Mouse (Mus musculus) T-cell, adult 2 months (primary cell): Measurements from ENCODE around the gene Pigp.

ENCODE experiments used
- DNase-seq: peaks from one replicate; pipeline ENCODE4 v3.0.0; 2022; ENCODE audit warnings: low spot score

Pigp gene

DNA sequence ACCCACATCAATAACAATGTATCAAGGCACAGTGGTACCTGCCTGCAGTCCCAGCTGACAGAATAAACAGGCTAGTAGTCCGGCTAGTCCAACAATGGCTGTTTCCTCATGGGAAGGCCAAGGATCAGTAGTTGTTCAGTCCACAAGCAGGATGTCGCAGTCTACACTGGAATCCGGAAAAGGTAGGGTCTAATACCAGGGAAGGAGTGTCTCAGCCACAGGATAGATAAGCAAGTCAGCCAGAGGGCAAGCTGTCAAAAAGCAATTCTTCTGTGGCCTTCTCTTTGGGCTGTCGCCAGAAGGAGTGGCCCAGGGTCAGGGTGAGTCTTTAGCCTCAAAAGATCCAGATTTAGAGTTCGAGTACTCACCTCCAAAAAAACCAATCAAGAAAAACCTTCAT lies 53.9 kb downstream of the Pigp start:
- no peak for DNase-seq

DNA sequence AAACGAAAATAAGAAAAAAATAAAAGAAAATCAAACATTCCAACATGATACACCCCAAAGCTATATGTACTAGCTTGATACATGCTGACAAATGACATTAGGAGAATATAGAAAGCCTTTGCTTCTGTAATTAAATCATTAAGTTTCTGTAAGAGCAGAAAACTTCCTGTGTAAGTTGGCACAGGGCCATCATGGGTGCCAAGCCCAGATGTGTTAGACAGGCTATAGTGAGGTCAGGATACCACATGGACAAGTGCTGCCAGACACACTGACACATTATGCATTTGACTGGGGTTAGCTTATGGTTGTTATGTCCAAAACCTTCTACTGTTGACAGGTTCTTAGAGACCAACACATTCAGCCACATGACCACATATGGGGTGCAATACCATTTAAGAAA lies 56.4 kb downstream of the Pigp start:
- no peak for DNase-seq

DNA sequence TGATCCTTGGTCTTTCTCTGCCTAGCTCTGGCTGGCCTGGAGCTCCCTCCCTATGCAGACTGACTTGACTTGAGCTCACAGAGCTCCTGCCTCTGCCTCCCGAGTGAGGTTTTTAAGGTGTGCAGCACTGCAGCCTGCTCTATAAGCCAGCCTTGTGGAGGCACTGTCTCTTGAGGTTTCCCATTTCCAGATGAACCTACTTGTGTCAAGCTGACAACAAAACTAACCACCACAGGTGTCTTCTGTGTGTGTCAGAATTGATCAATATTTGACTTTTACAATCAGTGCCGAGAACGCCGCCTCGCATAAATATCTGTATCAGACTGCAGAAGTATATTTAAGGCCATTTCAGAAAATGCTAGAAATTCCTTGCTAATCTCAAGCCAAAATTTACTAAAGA lies 57.0 kb downstream of the Pigp start:
- DNase-seq: no peak

DNA sequence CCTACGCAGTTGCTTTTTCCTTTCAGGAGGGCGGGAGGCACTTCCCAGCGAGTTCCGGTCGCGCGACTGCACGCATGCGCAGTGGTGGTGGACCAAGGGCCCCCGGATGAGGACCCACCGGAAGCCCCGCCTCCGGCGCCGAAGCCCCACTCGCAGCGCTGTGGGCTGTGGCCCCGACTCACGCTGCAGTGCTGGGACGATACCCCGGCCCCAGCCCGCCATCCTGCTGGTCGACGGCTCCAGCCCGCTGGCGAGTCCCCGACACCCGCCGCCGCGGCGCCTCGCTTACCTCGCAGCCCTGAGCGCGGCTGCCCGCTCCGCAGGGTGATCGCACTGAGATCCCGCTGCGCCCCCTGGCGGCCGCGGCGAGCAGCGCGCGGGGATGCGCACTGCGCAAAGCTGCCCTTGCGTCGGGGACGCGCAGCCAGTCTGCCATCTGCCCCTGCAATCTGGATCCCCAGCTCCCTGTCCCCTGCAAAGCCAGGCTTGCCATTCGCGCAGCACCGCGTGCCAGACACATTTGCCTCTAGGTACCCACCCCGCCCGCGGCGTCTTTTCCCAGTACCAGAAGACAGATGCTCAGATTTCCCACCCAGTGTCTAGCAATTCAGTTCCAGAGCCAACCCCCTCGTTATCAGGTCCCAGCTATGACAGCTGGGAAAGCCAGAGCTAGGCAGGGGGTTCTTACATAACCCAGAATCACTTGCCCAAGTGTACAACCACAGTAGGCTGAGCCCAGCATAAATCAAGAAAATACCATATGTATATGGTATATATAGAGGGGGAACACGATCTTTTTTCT lies 58.2 kb downstream of the Pigp start, which contains the start of gene Hlcs:
Hlcs (minus strand) TSS at position 343 of the 802 bp plus-strand sequence.
- DNase-seq: peak; percentile 97

GRCm38 (mm10) chr16:94312663-94313228 lies 58.9 kb downstream of the Pigp start:
- DNase-seq: peak; percentile 85

DNA sequence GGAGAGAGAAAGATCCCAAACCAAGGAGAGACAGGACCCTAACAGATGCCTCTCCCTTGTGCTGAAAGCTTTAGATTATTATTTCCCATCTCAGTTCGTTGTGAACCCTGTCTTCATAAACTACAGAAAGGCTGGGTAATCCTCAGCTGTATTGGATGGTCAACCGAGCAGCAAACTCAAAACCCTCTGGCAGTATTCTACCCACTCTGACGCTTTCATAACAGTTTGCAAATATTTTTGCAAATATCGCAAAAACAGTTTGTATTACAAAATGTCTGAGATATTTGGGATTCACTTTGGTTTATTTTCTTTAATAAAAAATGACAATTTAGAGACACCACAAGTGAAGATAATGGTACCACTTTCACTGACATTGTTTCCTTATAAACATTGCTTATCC lies 59.7 kb downstream of the Pigp start:
- no peak for DNase-seq

DNA sequence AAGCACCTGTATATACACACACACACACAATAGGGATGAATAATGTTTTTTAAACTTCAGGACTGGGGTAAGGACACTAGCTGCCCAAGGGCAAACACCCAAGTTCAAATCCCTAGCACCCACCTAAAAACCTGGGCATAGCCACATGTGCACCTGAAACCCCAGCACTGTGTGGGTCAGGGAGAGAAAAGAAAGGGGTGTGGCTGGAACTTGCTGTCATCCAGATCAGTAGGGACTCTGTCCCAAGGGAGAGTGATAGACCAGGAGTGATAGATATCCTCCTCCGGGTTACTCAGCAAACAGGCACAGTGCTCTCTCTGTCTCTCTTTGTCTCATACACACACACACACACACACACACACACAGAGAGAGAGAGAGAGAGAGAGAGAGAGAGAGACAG lies 60.2 kb downstream of the Pigp start:
- no peak for DNase-seq

GRCm38 (mm10) chr16:94309025-94309424 lies 62.6 kb downstream of the Pigp start:
- no peak for DNase-seq
